In the genomic region with DNA sequence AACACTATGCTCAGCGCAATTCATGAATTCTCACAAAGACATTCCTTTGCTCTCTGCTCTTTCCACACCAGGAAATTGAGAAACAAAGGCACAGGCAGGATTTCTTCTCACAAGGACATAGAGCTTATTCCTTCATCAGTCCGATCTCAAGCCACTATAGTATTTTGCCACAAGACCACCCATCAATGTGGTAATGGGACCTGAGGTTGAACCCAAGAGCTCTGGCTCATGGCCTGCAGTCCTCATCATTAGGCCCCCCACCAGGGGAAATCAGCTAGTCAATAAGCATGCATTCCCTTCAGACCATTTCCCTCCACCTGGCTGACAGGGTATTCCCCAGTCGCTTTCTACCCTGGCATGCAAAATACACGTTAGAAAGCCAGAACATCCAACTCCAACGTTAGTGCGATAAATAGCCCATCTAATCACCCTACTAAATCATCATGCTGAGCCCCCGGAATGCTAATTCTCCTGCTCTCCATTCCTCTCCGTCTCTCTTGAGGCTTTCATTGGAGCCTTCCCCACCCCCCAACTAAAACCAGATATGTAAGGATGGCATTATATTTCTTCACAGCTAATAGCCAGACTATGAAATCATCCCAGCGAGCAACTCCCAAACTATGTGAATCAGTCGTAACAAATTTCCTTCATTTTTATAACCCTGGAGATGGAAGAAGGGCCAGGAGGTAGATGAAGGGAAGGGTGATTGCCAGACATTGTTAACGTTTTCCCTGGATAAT, we compare ENCODE assay signal across 15 mouse cellular contexts.
"Had no signal": no experiment of that assay in that cellular context is flagged by ENCODE, and none has a peak within 500 bp of the region (broad histone marks: within the 10 kb centered on the region; RNA-seq: fewer than 3 reads in every experiment).

No protein-coding gene starts in this region.

- H3K9me3 ChIP-seq: limb, embryonic 13.5 days; liver, embryonic 15.5 days; midbrain, embryonic 12.5 days had no signal

- H3K9ac ChIP-seq: limb, embryonic 13.5 days; liver, embryonic 15.5 days; midbrain, embryonic 12.5 days had no signal

- H3K4me2 ChIP-seq: limb, embryonic 13.5 days; liver, embryonic 11.5 days; liver, embryonic 15.5 days; midbrain, embryonic 12.5 days had no signal

- H3K27ac ChIP-seq: layer of hippocampus, adult 2 months; limb, embryonic 13.5 days; liver, embryonic 15.5 days; midbrain, embryonic 12.5 days had no signal

- H3K4me1 ChIP-seq: liver, embryonic 15.5 days; midbrain, embryonic 12.5 days had no signal

- DNase-seq: kidney, adult 11 months; kidney, postnatal 10 days; kidney, postnatal 4 days; lung, adult 2 months; lung, postnatal 4 days; right cerebral cortex, adult 18-20 months; right cerebral cortex, postnatal 25 days; thymus, adult 2 months; thymus, postnatal 36 days had no signal

- H3K36me3 ChIP-seq: limb, embryonic 13.5 days; liver, embryonic 15.5 days; midbrain, embryonic 12.5 days had no signal

- H3K4me3 ChIP-seq: layer of hippocampus, adult 2 months; limb, embryonic 13.5 days; liver, embryonic 15.5 days; midbrain, embryonic 12.5 days had no signal

- H3K27me3 ChIP-seq: limb, embryonic 13.5 days; liver, embryonic 15.5 days; midbrain, embryonic 12.5 days had no signal

- ATAC-seq: lung, postnatal 0 days had no signal
